Mouse (Mus musculus) neural tube, embryonic 14.5 days (tissue): ENCODE data around the gene Tnfrsf1a. TPM values are rescaled to one million over a fixed set of nuclear protein-coding genes. Genes with fewer than 3 reads are reported as not detected.

Experiments
- ATAC-seq: fragments of 200-750 bp; cut with Nextera tagmentation; 2 replicates; pipeline ENCODE4 v1.8.0; 2017; ENCODE audit warnings: low read depth, mild to moderate bottlenecking, moderate TSS enrichment, moderate library complexity
- H3K27ac ChIP-seq: fragments of 300-500 bp; sonication (generic); 2 replicates; pipeline ENCODE4 v1.5.1; 2014; ENCODE audit warnings: low read depth, mild to moderate bottlenecking, control low read depth, low read length, moderate library complexity, mixed read lengths
- H3K27me3 ChIP-seq: fragments of 300-500 bp; sonication (generic); 2 replicates; pipeline ENCODE4 v1.6.1; 2014; ENCODE audit warnings: low read length; ENCODE audit not compliant: control insufficient read depth, insufficient read depth
- H3K36me3 ChIP-seq: fragments of 300-500 bp; sonication (generic); 2 replicates; pipeline ENCODE4 v1.6.1; 2014; ENCODE audit warnings: low read length, mixed read lengths; ENCODE audit not compliant: control insufficient read depth, insufficient read depth
- H3K4me1 ChIP-seq: fragments of 300-500 bp; sonication (generic); 2 replicates; pipeline ENCODE4 v1.6.1; 2014; ENCODE audit warnings: low read length; ENCODE audit not compliant: control insufficient read depth, insufficient read depth
- H3K4me2 ChIP-seq: fragments of 300-500 bp; sonication (generic); 2 replicates; pipeline ENCODE4 v1.6.1; 2014; ENCODE audit warnings: mild to moderate bottlenecking, low read depth, low read length, control low read depth
- H3K4me3 ChIP-seq: fragments of 300-500 bp; sonication (generic); 2 replicates; pipeline ENCODE4 v1.5.1; 2014; ENCODE audit warnings: low read depth, low read length, control low read depth, mixed read lengths
- H3K9ac ChIP-seq: fragments of 300-500 bp; sonication (generic); replicated peaks from 2 replicates; pipeline ENCODE4 v1.6.1; 2014; ENCODE audit warnings: low read depth, mild to moderate bottlenecking, control low read depth, low read length, mixed read lengths
- H3K9me3 ChIP-seq: fragments of 300-500 bp; sonication (generic); 2 replicates; pipeline ENCODE4 v1.6.1; 2016; ENCODE audit warnings: low read length; ENCODE audit not compliant: control insufficient read depth
- WGBS: fragments of 180-500 bp; shearing (Covaris S2); extraction: QIAGEN DNeasy Blood & Tissue Kit; methylation state at CpG from one replicate; pipeline ENCODE4 v1.1.7; 2014; 5-methylcytosine and 5-hydroxymethylcytosine counted together
- polyA plus RNA-seq: library from polyadenylated mRNA; unstranded; fragments of >200 nt; fragmentation: Nextera tagmentation; extraction: Ambion mirVana; gene quantifications from 2 replicates; pipeline ENCODE4 v1.2.1, GENCODE M21; 2014

The Tnfrsf1a gene
- polyA plus RNA-seq, 1 experiment from 2014 or later, result 6.5 TPM

DNA sequence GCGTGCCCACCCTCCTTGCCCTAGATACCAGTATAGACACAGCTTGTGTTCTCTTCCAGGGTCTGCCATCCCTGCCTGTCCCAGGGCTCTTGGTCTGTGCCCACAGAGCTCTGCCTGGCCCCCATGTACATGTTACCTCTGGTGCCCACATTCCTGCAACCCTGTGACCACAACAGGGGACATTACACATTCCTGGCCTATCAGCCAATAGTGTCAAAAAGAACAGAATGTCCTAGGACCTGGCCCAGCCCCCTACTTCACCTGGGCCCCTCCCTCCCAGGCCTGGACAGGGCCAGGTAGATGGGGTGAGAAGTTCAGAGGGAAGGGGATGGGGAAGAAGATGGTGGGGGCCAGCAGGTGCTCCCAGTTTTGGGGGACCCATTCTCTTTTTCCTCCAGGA, 28.8 kb upstream of the Tnfrsf1a start, which contains the start of gene Scnn1a:
Gene Scnn1a (plus strand): TSS at position 337 of the 400 bp plus-strand sequence.
- H3K4me1 ChIP-seq, result no peaks in the 10 kb centered on the region
- no peak for ATAC-seq

DNA sequence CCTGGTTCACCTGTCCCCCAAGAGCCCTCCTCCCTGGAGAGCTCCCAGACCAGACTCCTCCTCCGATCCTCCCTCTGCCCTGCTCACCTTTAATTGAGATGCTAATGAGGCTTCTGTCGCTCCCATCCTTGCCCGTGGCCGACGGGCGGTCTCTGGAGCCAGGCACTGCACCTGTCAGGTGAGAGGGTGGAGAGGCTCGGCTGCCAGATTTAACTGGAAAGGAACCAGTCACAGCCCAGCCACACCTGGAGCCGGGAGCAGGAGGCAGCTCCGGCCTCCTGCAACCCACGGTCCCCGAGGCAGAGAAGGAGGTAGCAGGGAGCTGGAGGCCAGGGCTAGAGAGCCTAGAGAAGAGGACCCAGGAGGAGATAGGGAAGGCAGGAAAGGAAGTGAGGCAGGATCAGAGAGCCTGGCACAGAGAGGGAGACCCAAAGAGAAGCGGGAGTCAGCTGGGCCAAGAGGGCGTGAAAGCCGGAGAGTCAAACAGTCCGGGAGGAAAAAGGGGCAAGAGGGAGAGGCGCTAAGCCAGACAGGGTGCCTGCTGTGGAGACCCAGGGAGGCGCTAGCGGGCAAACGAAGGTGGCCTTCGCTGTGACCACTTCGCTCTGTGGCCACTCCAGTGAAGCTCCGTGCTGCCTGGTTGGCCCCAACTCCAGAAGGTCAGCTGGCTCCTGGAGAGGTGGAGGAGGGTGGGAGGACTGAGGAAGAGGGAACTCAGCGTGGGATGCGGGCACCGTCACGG, 27.9 kb upstream of the Tnfrsf1a start:
- Histone ChIP-seq H3K27me3 (peaks cover 8% of the 10 kb centered on the region), H3K27ac (no peak overlapping the region), H3K4me1 (no peaks in the 10 kb centered on the region), H3K4me3 (no peak overlapping the region), H3K9ac (no peak overlapping the region), H3K4me2 (no peak overlapping the region), H3K36me3 (no peaks in the 10 kb centered on the region), H3K9me3 (no peaks in the 10 kb centered on the region)
- WGBS, result 5% methylated on average over 26 of the region's 26 CpGs
- no peak for ATAC-seq

More for the DNA sequence above, 28.8 kb upstream of the Tnfrsf1a start, which contains the start of gene Scnn1a:
- H3K27me3 ChIP-seq, result peaks cover 8% of the 10 kb centered on the region
- WGBS, result 83% methylated on average over 1 of the region's 1 CpGs
- H3K36me3 ChIP-seq, result no peaks in the 10 kb centered on the region
- H3K4me3 ChIP-seq, result no peak within 1 kb of the TSS
- H3K9ac ChIP-seq, result no peak within 1 kb of the TSS
- no peak within 1 kb of the TSS for H3K27ac ChIP-seq
- H3K9me3 ChIP-seq, result no peaks in the 10 kb centered on the region
- H3K4me2 ChIP-seq, result no peak within 1 kb of the TSS

DNA sequence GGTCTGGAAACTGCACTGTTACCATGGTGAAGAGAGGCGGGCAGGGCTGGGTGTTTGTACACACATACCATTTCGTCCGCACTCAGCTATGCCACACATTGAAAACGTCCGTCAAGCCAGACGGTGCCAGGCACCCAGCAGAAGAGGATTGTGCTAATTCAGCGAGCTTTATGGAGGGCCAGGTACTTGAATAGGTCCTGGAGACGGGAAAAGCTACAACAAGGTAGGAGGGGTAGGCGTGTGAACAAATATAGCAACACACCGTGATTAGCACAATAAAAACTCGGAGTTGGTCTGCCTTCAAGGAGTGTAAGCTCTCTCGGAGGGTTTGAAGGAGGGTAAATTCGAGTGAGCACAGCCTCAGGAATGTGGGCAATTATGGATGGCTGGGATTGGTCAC, 26.4 kb upstream of the Tnfrsf1a start:
- H3K4me2 ChIP-seq, result no peak overlapping the region
- no peaks in the 10 kb centered on the region for H3K36me3 ChIP-seq
- no peak overlapping the region for H3K4me3 ChIP-seq
- no peak overlapping the region for H3K27ac ChIP-seq
- H3K9ac ChIP-seq, result no peak overlapping the region
- H3K9me3 ChIP-seq, result no peaks in the 10 kb centered on the region
- no peak for ATAC-seq
- peaks cover 8% of the 10 kb centered on the region for H3K27me3 ChIP-seq
- 47% methylated on average over 13 of the region's 13 CpGs for WGBS
- H3K4me1 ChIP-seq, result no peaks in the 10 kb centered on the region

DNA sequence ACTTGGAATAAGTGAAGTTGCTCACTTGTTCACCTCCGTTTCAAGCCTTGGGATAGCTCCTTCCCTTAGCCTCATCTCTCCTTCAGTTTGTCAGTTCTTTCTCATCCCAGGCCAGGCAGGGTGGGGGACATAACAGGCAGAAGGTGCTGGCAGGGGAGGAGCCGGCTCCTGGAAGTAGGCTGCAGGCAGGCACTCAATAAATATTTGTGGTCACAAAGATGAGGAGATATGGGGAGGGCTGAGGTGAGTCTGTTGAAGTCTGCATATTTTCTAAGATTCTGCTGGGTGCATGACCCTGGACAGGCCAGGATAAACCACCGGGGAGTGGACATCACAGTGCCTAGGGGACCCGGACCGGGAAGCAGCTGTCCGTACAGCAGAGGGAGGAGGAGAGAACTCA, 25.6 kb upstream of the Tnfrsf1a start:
- H3K9ac ChIP-seq, result no peak overlapping the region
- H3K27me3 ChIP-seq, result peaks cover 8% of the 10 kb centered on the region
- H3K4me2 ChIP-seq, result no peak overlapping the region
- no peaks in the 10 kb centered on the region for H3K4me1 ChIP-seq
- no peak overlapping the region for H3K4me3 ChIP-seq
- H3K27ac ChIP-seq, result no peak overlapping the region
- ATAC-seq, result no peak
- H3K9me3 ChIP-seq, result no peaks in the 10 kb centered on the region
- no peaks in the 10 kb centered on the region for H3K36me3 ChIP-seq
- WGBS, result 67% methylated on average over 6 of the region's 6 CpGs

DNA sequence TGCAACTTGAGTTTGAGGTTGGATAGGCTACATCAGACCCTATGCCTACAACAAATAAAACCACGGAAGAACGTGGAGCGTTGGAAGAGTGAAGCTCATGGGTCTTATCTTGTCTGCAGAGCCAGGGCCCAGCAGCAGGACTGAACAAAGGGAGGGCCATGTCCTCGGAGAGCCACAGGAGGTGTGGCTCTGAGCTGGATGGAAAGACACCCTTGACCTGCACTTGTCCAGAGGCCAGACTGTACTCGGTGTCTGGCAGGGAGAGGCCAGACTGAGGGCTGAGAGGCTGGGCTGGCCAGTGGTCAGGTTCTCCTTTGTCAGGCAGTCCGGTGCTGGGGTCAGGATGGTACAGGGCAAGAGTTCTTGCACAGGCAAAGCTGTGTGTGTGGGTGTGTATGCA, 23.8 kb upstream of the Tnfrsf1a start:
- Histone ChIP-seq H3K4me3 (no peak overlapping the region), H3K4me2 (no peak overlapping the region), H3K36me3 (no peaks in the 10 kb centered on the region), H3K27ac (no peak overlapping the region), H3K27me3 (peaks cover 8% of the 10 kb centered on the region), H3K9me3 (no peaks in the 10 kb centered on the region), H3K4me1 (no peaks in the 10 kb centered on the region), H3K9ac (no peak overlapping the region)
- no peak for ATAC-seq
- WGBS, result 72% methylated on average over 6 of the region's 6 CpGs

DNA sequence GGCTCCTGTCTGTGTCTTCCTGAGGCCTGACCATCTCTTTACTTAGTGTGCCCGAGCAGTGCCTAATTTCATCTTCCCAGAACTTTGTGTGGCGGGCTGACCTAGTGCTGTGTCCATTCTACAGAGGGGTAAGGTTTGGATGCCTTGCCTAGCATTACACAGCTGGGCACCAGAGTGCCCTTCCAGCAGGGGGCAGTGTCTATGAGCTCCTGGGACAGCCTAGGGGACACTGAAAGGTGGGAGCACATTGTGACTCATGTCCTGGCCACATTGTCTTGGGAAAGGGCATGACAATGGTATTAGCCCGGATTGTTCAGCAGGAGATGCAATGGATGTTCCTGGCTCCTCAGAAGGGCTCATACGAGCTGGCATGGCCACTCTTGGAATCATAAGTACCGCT, 20.9 kb upstream of the Tnfrsf1a start:
- WGBS, result 84% methylated on average over 5 of the region's 5 CpGs
- H3K9me3 ChIP-seq, result no peaks in the 10 kb centered on the region
- no peaks in the 10 kb centered on the region for H3K36me3 ChIP-seq
- ATAC-seq, result no peak
- H3K27me3 ChIP-seq, result no peaks in the 10 kb centered on the region
- no peak overlapping the region for H3K27ac ChIP-seq
- H3K4me1 ChIP-seq, result no peaks in the 10 kb centered on the region
- H3K4me3 ChIP-seq, result no peak overlapping the region
- H3K4me2 ChIP-seq, result no peak overlapping the region
- H3K9ac ChIP-seq, result no peak overlapping the region

DNA sequence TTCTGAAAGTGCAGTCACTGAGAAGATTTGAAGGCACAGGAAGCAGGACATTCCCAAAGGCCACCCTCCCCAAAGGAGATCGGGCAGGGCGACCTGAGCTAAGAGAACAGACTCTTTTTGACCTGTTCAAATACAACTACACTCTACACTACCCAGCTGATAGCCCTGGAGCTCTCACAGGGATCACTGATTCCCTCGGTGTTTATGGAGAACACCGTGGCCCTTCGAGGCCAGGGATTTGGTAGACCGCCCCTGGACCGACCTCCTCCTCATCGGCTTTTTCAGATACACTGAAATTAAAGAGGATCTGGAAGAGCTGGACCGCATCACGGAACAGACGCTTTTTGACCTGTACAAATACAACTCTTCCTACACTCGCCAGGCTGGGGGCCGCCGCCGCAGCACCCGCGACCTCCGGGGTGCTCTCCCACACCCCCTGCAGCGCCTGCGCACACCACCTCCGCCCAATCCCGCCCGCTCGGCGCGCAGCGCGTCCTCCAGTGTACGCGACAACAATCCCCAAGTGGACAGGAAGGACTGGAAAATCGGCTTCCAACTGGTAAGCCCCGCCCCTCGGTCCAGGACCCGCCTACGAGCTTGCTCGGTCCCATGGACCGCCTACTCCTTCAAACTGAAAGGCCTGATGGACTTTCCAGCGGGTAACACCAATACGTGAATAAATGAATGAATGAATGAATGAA, 18.4 kb upstream of the Tnfrsf1a start:
- H3K4me1 ChIP-seq, result no peaks in the 10 kb centered on the region
- ATAC-seq, result peak; percentile 87
- peak overlapping the region; percentile 50 for H3K9ac ChIP-seq
- H3K36me3 ChIP-seq, result no peaks in the 10 kb centered on the region
- peak overlapping the region; percentile 56 for H3K4me2 ChIP-seq
- peak overlapping the region; percentile 36 for H3K4me3 ChIP-seq
- no peaks in the 10 kb centered on the region for H3K9me3 ChIP-seq
- no peak overlapping the region for H3K27ac ChIP-seq
- under 1% methylated on average over 39 of the region's 39 CpGs for WGBS
- no peaks in the 10 kb centered on the region for H3K27me3 ChIP-seq

DNA sequence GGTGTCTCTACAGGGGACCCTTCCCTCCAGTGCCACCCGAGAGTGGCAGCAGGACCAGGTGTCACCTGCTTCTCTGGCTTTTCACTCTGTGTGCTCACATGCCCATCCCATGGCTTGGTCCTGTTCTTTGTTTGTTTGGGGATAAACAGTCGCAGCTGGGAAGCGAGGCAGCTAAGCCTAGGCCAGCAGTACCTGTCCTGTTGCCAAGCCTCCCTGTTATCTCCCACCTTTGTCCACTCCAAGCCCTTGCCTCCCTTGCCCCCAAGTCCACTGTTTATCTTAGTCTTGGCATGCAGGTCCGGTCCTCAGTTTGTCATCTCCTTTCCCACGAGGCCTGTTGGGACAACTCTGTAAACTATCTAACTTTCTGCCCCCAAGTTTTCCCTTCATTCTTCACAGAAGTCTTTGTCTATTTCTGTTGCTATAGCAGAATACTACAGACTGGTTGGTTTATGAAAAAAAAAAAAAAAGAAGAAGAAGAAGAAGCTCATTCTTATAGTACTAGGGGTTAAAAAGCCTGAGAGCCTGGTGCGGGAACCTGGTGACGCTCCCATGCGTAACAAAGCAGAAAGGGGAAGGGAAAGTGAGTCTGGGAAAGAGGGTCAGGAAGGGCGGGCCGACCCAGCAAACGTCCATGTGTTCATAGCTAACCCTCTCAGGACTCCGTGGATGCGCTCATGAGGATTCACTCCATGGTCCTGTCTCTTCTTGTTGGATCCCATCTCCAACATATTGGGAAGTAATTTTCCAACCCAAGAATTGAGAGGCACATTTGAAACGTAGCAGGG, 15.9 kb upstream of the Tnfrsf1a start:
- Histone ChIP-seq H3K4me3 (no peak overlapping the region), H3K9ac (no peak overlapping the region), H3K27me3 (no peaks in the 10 kb centered on the region), H3K4me2 (no peak overlapping the region), H3K9me3 (no peaks in the 10 kb centered on the region), H3K4me1 (no peaks in the 10 kb centered on the region), H3K27ac (no peak overlapping the region), H3K36me3 (no peaks in the 10 kb centered on the region)
- no peak for ATAC-seq
- 80% methylated on average over 14 of the region's 14 CpGs for WGBS

DNA sequence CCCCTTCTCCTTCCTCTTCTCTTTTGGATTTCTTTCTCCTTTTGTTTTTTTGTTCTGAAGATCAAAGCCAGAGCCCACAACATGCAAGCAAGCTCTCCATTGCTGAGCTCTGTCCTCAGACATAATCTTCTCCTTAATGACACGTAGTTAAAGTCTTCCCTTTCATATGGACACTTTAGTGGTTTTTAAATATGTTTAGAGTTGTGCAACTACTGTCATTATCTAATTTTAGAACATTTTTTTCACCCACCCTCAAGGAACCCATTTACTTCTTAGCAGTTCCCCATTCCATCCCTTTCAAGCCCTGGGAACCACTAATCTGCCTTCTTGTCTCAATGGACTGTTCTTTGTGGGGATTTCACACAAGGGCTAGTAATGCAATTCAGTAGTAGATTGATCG, 14.8 kb upstream of the Tnfrsf1a start:
- Histone ChIP-seq H3K27ac (no peak overlapping the region), H3K27me3 (no peaks in the 10 kb centered on the region), H3K4me2 (no peak overlapping the region), H3K4me3 (no peak overlapping the region), H3K9ac (no peak overlapping the region), H3K9me3 (no peaks in the 10 kb centered on the region), H3K4me1 (no peaks in the 10 kb centered on the region), H3K36me3 (no peaks in the 10 kb centered on the region)
- ATAC-seq, result no peak
- 49% methylated on average over 2 of the region's 2 CpGs for WGBS
